Mouse (Mus musculus): ENCODE measurements at regions not wholly inside any gene's neighbourhood (a gene's known extent, or its start where the extent isn't known, plus 50 kb on each side); places are given as distances from the start of the nearest gene placed in this dataset.
"Not testable (repeated sequence)": the region's sequence is repeated elsewhere in the genome, so short reads cannot be mapped to it uniquely, and the experiment has no call there.

DNA sequence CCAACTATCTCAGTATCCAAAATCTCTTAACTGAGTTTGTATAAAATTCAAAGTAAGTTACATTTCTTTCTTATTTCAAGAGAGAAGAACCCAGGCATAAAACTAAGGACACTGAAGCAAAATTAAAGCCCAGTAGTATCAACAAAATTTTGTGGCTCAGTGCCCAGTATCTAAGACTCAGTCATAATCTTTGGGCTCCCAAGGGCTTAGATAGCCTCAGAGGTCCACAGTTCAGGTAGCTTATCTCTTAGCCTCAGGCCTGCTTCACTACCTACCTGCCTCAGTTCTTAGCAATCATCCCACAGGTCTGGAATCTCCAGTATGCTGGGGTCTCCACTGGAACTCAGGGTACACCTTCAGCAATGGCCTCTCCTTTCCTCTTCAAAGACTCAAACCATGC is 835.6 kb upstream of the Olfr1507 start:
- not testable (repeated sequence) for DNase-seq (ENCODE audit: low read depth, low spot score)

DNA sequence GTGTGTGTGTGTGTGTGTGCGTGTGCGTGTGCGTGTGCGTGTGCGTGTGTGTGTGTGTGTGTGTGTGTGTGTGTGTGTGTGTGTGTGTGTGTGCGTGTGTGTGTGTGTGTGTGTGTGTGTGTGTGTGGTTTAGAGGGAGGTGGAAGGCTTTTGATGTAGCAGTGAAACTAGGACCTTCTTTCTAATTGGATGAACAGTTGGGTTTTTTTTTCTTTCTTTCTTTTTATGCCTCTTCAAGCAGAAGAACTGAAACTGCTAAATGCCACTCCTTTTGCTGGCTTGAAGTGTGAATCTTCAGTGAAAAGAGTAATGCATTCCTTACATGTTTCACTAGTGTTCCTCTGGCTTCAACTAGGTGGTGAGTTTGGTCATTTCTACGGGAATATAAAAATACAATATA is 828.8 kb upstream of the Olfr1507 start:
- not testable (repeated sequence) for DNase-seq (ENCODE audit: low read depth, low spot score)

- not testable (repeated sequence) for DNase-seq (ENCODE audit: low read depth, low spot score)
These were observed 823.2 kb upstream of the Olfr1507 start for GRCm38 (mm10) chr14:53318512-53319309.

DNA sequence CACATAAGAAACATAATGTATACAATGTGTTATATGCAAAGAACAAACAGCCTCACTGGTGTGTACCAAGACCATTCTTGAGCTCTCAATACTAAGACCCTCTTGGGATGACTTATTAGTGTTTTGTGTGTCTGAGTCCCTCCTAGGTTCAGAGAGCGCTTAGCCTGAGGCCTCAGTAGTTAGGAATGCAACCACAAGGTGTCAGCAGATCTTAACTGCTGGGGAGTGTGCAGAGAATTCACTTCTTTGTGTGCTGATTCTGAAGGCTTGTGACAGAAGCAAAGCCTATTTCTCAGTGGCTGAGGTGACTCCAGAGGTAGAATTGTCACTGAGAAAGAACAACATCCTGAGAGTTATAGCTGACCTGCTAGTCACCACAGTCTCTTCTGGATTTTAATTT is 816.9 kb upstream of the Olfr1507 start:
- not testable (repeated sequence) for DNase-seq (ENCODE audit: low read depth, low spot score)

DNA sequence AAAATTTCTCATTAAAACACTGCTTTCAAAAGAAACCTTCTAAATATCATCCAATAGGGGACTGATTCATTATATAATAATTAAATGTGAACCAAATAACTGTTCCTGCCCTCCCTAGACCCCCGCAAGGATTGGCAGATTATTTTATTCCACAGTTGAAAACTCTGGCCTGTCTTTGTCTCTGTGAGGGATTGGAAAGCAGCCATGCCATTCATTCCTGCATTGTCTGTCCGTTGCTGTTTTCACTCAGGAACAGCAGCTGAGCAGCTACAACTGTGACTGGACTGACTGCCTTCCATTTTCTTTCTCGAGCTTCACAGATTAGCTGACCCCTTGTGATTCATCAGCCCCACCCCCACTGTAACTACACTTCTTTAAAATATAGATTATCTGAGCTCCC is 807.6 kb upstream of the Olfr1507 start:
- not testable (repeated sequence) for DNase-seq (ENCODE audit: low read depth, low spot score)

GRCm38 (mm10) chr14:53302491-53302829 is 806.9 kb upstream of the Olfr1507 start:
- not testable (repeated sequence) for DNase-seq (ENCODE audit: low read depth, low spot score)

- DNase-seq (ENCODE audit: low read depth, low spot score), result not testable (repeated sequence)
These were observed 806.4 kb upstream of the Olfr1507 start for GRCm38 (mm10) chr14:53301722-53302490.

DNA sequence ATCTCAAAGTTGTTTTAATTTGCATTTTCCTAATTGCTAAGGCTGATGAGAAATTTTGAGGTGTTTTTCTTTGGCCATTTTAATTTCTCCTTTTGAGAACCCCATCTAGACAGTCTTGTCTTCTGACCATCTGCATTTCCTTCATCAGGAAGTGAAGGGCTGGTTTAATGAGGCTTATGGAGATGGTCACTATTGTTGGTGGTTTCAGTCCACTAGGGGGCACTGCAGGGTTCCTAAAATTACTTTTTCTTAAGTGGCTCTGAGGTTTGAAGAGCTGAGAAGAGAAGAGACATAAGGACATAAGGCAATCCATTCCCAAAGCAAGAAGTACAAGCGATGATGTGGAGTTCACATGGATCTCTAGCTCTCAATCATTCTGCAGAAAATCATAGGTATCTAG is 805.6 kb upstream of the Olfr1507 start:
- not testable (repeated sequence) for DNase-seq (ENCODE audit: low read depth, low spot score)

- not testable (repeated sequence) for DNase-seq (ENCODE audit: low read depth, low spot score)
These were observed 804.2 kb upstream of the Olfr1507 start for GRCm38 (mm10) chr14:53299735-53300134.

DNA sequence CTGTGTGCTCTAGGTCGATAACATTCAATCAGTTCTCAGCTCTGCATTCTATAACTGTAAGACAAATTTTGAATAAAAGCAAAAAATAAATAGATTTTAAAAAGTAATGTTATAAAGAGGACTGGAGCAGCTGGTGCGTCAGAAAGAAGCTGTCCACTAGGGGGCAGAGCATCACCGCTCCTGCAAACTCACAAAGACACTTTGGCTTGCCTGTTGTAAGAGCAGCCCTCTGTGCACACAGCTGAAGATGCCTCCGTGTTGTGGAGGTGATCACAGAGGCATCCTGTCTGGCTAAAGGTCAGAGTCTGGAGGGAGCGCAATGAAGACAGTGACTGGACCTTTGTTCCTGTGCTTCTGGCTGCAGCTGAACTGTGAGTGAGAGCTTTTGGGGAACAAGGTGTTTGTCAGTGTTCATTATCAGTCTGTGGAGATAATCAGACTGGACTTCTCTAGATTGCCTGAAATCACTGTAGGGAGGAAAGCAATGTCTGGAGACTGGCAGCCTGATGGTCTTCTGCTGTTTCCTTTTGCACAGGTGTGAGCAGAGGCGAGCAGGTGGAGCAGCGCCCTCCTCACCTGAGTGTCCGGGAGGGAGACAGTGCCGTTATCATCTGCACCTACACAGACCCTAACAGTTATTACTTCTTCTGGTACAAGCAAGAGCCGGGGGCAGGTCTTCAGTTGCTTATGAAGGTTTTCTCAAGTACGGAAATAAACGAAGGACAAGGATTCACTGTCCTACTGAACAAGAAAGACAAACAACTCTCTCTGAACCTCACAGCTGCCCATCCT is 788.0 kb upstream of the Olfr1507 start:
- DNase-seq (ENCODE audit: low read depth, low spot score), result not testable (repeated sequence)

DNA sequence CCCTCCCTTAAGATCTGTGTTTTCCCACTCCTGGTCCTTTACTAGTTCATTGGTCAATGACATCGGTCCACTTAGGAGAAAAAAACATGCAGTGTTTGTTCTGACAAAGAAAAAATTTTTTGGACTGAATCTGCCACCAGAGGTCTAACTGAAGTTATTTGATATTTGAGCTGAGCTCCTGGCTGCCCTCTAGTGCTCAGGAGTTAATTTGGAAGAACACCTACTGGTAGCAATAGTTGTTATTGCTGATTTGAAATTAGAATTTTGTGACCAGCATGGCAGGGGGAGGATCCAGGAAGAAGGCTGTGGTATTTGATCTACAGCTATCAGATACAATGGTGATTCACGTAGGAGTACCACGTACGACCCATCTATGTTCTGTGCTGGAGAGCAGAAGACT is 777.7 kb upstream of the Olfr1507 start:
- DNase-seq (ENCODE audit: low read depth, low spot score), result not testable (repeated sequence)

DNA sequence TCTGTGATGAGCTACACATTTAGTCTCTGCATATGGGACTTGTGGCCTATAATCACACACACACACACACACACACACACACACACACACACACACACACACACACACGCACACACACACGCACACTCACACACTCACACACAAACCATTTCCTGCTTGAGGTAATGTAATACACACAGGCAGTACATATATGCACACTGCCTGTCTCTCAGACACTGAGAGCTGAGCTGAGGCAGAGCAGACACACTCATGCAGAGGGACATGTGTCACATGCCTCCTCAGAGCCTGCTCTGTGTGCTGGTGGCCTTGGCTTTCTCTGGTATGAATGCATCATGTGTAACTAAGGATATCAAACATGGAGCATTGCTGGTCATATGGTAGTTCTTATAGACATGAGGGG is 772.1 kb upstream of the Olfr1507 start:
- not testable (repeated sequence) for DNase-seq (ENCODE audit: low read depth, low spot score)

- DNase-seq (ENCODE audit: low read depth, low spot score), result not testable (repeated sequence)
These were observed 760.4 kb upstream of the Olfr1507 start for GRCm38 (mm10) chr14:53255962-53256361.

- not testable (repeated sequence) for DNase-seq (ENCODE audit: low read depth, low spot score)
These were observed 757.9 kb upstream of the Olfr1507 start for GRCm38 (mm10) chr14:53253470-53253869.

DNA sequence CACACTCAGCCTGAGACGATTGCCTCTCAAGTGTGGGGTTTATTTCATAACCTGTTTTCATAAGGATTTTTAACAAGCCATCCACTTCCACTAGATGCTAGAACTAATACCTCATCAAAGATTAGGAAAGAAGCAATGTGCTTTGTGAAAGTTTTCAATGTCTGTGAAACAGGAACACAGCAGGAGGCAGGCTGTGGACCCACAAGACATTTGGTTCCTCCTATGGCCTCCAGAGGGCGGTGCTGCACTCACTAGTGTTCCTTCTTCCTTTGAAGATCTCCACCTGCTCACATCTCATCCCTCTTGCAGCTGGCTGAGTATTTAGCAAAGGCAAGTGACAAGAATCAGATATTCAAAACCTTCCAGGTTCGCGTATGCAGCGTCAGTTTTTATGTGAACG is 735.6 kb upstream of the Olfr1507 start:
- DNase-seq (ENCODE audit: low read depth, low spot score), result not testable (repeated sequence)

- DNase-seq (ENCODE audit: low read depth, low spot score), result not testable (repeated sequence)
These were observed 729.2 kb upstream of the Olfr1507 start for GRCm38 (mm10) chr14:53224789-53225188.

GRCm38 (mm10) chr14:53210554-53210953 is 715.0 kb upstream of the Olfr1507 start:
- not testable (repeated sequence) for DNase-seq (ENCODE audit: low read depth, low spot score)

DNA sequence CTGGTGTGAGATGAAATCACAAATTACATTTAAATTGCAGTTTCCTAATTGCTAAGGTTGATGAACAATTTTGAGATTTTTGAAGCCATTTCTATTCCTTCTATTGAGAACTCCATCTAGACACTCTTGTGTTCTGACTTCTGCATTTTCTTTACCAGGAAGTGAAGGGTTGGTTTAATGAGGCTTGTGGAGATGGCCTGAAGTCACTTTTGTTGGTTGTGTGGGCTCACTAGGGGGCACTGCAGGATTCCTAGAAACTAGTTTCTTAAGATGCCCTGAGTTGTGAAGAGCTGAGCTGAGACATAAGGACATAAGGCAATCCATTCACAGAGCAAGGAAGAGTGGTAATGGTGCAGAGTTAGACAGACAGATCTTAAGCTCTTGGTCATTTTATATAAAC is 713.7 kb upstream of the Olfr1507 start:
- not testable (repeated sequence) for DNase-seq (ENCODE audit: low read depth, low spot score)

DNA sequence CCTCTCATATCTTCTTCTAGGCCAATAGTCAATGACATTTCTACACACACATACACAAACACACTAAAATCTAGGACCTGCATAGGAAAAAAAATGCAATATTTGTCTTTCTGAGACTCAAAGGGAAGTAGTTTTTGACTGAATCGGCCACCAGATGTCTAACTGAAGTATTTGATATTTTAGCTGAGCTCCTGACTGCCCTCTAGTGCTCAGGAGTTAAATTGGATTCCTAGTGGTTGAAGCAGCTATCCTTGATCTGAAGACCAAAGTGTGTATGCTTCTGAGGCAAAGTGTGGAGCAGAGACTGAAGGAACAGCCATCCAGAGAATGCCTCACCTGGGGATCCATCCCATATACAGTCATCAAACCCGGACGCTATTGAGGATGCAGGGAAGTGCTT is 695.4 kb upstream of the Olfr1507 start:
- DNase-seq (ENCODE audit: low read depth, low spot score), result not testable (repeated sequence)

DNA sequence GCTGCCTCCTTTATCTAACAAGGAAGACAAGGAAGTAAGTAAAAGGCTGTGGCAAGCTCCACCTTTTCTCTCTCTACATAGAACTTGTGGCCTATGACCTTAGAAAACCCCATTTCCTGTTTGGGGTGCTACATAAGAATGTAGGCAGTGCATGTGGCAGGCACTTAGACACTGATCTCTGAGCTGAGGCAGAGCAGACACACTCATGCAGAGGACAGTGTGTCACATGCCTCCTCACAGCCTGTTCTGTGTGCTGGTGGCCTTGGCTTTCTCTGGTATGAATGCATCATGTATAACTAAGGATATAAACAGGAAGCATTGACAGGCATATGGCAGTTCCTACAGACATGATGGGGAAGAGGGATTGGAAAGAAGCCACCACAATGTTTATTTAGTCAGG is 678.5 kb upstream of the Olfr1507 start:
- not testable (repeated sequence) for DNase-seq (ENCODE audit: low read depth, low spot score)

- not testable (repeated sequence) for DNase-seq (ENCODE audit: low read depth, low spot score)
These were observed 670.8 kb upstream of the Olfr1507 start for GRCm38 (mm10) chr14:53166327-53166726.

- not testable (repeated sequence) for DNase-seq (ENCODE audit: low read depth, low spot score)
These were observed 663.5 kb upstream of the Olfr1507 start for GRCm38 (mm10) chr14:53159012-53159411.
